Mouse (Mus musculus): ENCODE measurements at regions not wholly inside any gene's neighbourhood (a gene's known extent, or its start where the extent isn't known, plus 50 kb on each side); places are given as distances from the start of the nearest gene placed in this dataset.

DNA sequence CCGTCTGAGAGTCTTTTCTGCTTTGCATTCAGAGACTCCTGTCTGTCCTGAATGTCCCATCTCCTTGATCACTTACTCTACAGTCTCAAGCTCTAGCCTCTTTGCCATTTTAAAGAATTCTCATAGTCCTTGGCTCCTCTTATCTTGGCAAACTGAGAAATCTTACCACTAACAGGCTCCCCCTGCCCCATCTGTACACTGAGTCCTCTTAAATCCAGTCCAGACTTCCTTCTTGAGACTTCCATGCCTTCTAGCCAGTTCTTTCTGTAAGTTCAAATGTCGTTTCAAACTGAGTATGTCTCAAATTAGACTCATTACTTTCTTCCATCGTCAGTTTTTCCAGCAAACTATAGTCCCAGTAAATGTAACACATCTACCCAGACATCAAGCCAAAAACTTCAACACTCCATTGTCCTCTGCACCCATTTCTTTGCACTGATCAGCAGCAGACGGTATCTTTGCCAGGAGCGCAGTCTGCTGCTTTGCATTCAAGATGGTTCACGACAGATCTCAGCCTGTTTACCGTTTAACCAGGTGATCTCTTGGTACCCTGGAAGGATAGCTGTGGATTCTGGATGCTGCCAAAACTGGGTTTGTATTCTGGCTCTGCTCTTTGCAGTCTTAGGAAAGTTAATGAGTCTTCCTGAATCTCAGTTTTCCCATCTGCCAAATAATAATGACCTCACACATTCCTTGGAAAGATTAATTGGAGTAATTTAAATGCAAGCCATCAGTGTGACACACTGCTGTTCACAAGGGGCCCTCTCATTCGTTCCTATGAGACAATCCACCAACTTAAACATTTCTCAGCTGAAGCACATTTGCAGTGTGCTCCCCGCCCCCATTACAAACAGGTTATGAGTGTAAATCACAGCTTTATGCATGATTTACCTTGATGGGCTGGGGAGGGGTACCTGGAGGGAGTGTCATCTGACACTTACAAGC lies 53.4 kb upstream of the Dab2 start:
- no peak for TF ChIP-seq POLR2A (IDR thresholded peaks at IDR 0.05; ENCODE audit: borderline replicate concordance, control insufficient read depth, low read depth, low read length)
- no peak for TF ChIP-seq CTCF (IDR thresholded peaks at IDR 0.05; ENCODE audit: control insufficient read depth, insufficient read depth, low read length)

Measured in bone marrow, adult 2 months (tissue).